Mouse (Mus musculus): ENCODE results near the gene Efhd2. TPM values are rescaled to one million over a fixed set of nuclear protein-coding genes. Genes with fewer than 3 reads are reported as not detected.

Efhd2 gene
- 24.5 TPM for polyA plus RNA-seq (2014; fragmentation: Illumina TruSeq; extraction: RNeasy Lipid Tissue Mini Kit (QIAGEN cat#74804); ENCODE audit: low read depth, low replicate concordance)

GRCm38 (mm10) chr4:141874601-141875460 lies at the start of gene Efhd2:
Efhd2 (minus strand) TSS chr4:141874920.

GRCm38 (mm10) chr4:141845999-141846398 lies 28.7 kb downstream of the Efhd2 start, which contains the start of gene Ctrc:
Ctrc (minus strand) TSS chr4:141846359.

GRCm38 (mm10) chr4:141826060-141826459 lies 48.7 kb downstream of the Efhd2 start, which contains the start of gene Cela2a:
Cela2a (minus strand) TSS chr4:141826160.

Other genes starting within 250 kb of the Efhd2 start
- 83.3 TPM for gene Plekhm2, start 210.0 kb downstream of the Efhd2 start, polyA plus RNA-seq (2014; fragmentation: Illumina TruSeq; extraction: RNeasy Lipid Tissue Mini Kit (QIAGEN cat#74804); ENCODE audit: low read depth, low replicate concordance)
- 3.8 TPM for gene Rsc1a1, start 189.3 kb downstream of the Efhd2 start, polyA plus RNA-seq (2014; fragmentation: Illumina TruSeq; extraction: RNeasy Lipid Tissue Mini Kit (QIAGEN cat#74804); ENCODE audit: low read depth, low replicate concordance)
- 18.3 TPM for gene Ddi2, start 151.5 kb downstream of the Efhd2 start, polyA plus RNA-seq (2014; fragmentation: Illumina TruSeq; extraction: RNeasy Lipid Tissue Mini Kit (QIAGEN cat#74804); ENCODE audit: low read depth, low replicate concordance)
- 0.55 TPM for gene Agmat, start 128.2 kb downstream of the Efhd2 start, polyA plus RNA-seq (2014; fragmentation: Illumina TruSeq; extraction: RNeasy Lipid Tissue Mini Kit (QIAGEN cat#74804); ENCODE audit: low read depth, low replicate concordance)
- 18.2 TPM for gene Dnajc16, start 84.0 kb downstream of the Efhd2 start, polyA plus RNA-seq (2014; fragmentation: Illumina TruSeq; extraction: RNeasy Lipid Tissue Mini Kit (QIAGEN cat#74804); ENCODE audit: low read depth, low replicate concordance)
- 8.9 TPM for gene Casp9, start 81.3 kb downstream of the Efhd2 start, polyA plus RNA-seq (2014; fragmentation: Illumina TruSeq; extraction: RNeasy Lipid Tissue Mini Kit (QIAGEN cat#74804); ENCODE audit: low read depth, low replicate concordance)
- gene Cela2a, start 48.8 kb downstream of the Efhd2 start, polyA plus RNA-seq (2014; fragmentation: Illumina TruSeq; extraction: RNeasy Lipid Tissue Mini Kit (QIAGEN cat#74804); ENCODE audit: low read depth, low replicate concordance), result not detected
- not detected for gene Ctrc, start 28.6 kb downstream of the Efhd2 start, polyA plus RNA-seq (2014; fragmentation: Illumina TruSeq; extraction: RNeasy Lipid Tissue Mini Kit (QIAGEN cat#74804); ENCODE audit: low read depth, low replicate concordance)
- 0.52 TPM for gene Fhad1, start 140.2 kb upstream of the Efhd2 start, polyA plus RNA-seq (2014; fragmentation: Illumina TruSeq; extraction: RNeasy Lipid Tissue Mini Kit (QIAGEN cat#74804); ENCODE audit: low read depth, low replicate concordance)
- 7.1 TPM for gene Tmem51, start 209.4 kb upstream of the Efhd2 start, polyA plus RNA-seq (2014; fragmentation: Illumina TruSeq; extraction: RNeasy Lipid Tissue Mini Kit (QIAGEN cat#74804); ENCODE audit: low read depth, low replicate concordance)

Measured in heart, adult 10 weeks (tissue).